ENCODE assay signal across 17 mouse cellular contexts in genomic region chr7:4239038-4239721, GRCm38 (mm10). TPM values are rescaled to one million over a fixed set of nuclear protein-coding genes. Genes with fewer than 3 reads are reported as not detected.
DNase-seq lines count a peak whose midpoint lies in the region; ATAC-seq and TF ChIP-seq lines count a peak whose summit lies in the region.
"Had no signal": no experiment of that assay in that cellular context is flagged by ENCODE, and none has a peak within 500 bp of the region (broad histone marks: within the 10 kb centered on the region; RNA-seq: fewer than 3 reads in every experiment).

No protein-coding gene starts in this region.

- 44% methylated on average over 6 of the region's 6 CpGs for WGBS in liver, embryonic 11.5 days
- 83% methylated on average over 6 of the region's 6 CpGs for WGBS in neural tube, embryonic 15.5 days

- ATAC-seq in liver, embryonic 11.5 days (replicated peaks; ENCODE audit: low FRiP score): peak; percentile 70
- ATAC-seq in megakaryocyte progenitor cell, adult 5-6 weeks (replicated peaks; ENCODE audit: poor library complexity): no peak
- no peak for ATAC-seq in neural tube, embryonic 15.5 days (ENCODE audit: low FRiP score)
- ATAC-seq in megakaryocyte-erythroid progenitor cell, adult 5-6 weeks (replicated peaks; ENCODE audit: low FRiP score, low TSS enrichment, poor library complexity, severe bottlenecking): no peak
- ATAC-seq: forebrain, embryonic 13.5 days; intestine, embryonic 16.5 days had no signal

- no peak overlapping the region for H3K4me3 ChIP-seq in cortical plate, adult 2 months (ENCODE audit: insufficient read depth, low read length)
- no peak overlapping the region for H3K4me3 ChIP-seq in liver, embryonic 11.5 days (ENCODE audit: low read depth, low read length)
- H3K4me3 ChIP-seq in megakaryocyte, embryonic 14.5 days (replicated peaks): peak overlapping the region; percentile 12
- H3K4me3 ChIP-seq in neural tube, embryonic 15.5 days (replicated peaks): no peak overlapping the region
- H3K4me3 ChIP-seq: embryonic facial prominence, embryonic 13.5 days; forebrain, embryonic 13.5 days had no signal

- no peaks in the 10 kb centered on the region for H3K36me3 ChIP-seq in liver, embryonic 11.5 days (ENCODE audit: control insufficient read depth, insufficient read depth, low read length)
- H3K36me3 ChIP-seq in megakaryocyte, embryonic 14.5 days (replicated peaks; ENCODE audit: low read length): no peaks in the 10 kb centered on the region
- H3K36me3 ChIP-seq in neural tube, embryonic 15.5 days: no peaks in the 10 kb centered on the region
- H3K36me3 ChIP-seq: embryonic facial prominence, embryonic 13.5 days had no signal

- no peak overlapping the region for H3K4me2 ChIP-seq in liver, embryonic 11.5 days
- no peak overlapping the region for H3K4me2 ChIP-seq in neural tube, embryonic 15.5 days
- H3K4me2 ChIP-seq: embryonic facial prominence, embryonic 13.5 days; forebrain, embryonic 13.5 days; midbrain, embryonic 11.5 days had no signal

- no peaks in the 10 kb centered on the region for H3K27me3 ChIP-seq in liver, embryonic 11.5 days (replicated peaks; ENCODE audit: control insufficient read depth, insufficient read depth, low read length)
- peaks cover 9% of the 10 kb centered on the region for H3K27me3 ChIP-seq in megakaryocyte, embryonic 14.5 days (replicated peaks)
- H3K27me3 ChIP-seq in neural tube, embryonic 15.5 days (replicated peaks): no peaks in the 10 kb centered on the region
- H3K27me3 ChIP-seq: embryonic facial prominence, embryonic 13.5 days; forebrain, embryonic 13.5 days had no signal

- H3K9ac ChIP-seq in liver, embryonic 11.5 days (ENCODE audit: low read depth, low read length): no peak overlapping the region
- no peak overlapping the region for H3K9ac ChIP-seq in neural tube, embryonic 15.5 days (replicated peaks)
- H3K9ac ChIP-seq: embryonic facial prominence, embryonic 13.5 days; forebrain, embryonic 13.5 days had no signal

- no peak for TF ChIP-seq CTCF in cortical plate, adult 2 months (IDR thresholded peaks at IDR 0.05; ENCODE audit: extremely low read depth, insufficient read depth, low read length)

- H3K9me3 ChIP-seq in liver, embryonic 11.5 days (ENCODE audit: control insufficient read depth, low read length): no peaks in the 10 kb centered on the region
- H3K9me3 ChIP-seq in megakaryocyte, embryonic 14.5 days: no peaks in the 10 kb centered on the region
- no peaks in the 10 kb centered on the region for H3K9me3 ChIP-seq in neural tube, embryonic 15.5 days (replicated peaks)
- H3K9me3 ChIP-seq: embryonic facial prominence, embryonic 13.5 days; forebrain, embryonic 13.5 days had no signal

- no peaks in the 10 kb centered on the region for H3K4me1 ChIP-seq in cortical plate, adult 2 months (ENCODE audit: control insufficient read depth, insufficient read depth, low read length)
- H3K4me1 ChIP-seq in liver, embryonic 11.5 days (replicated peaks; ENCODE audit: control insufficient read depth, insufficient read depth, low read length): no peaks in the 10 kb centered on the region
- peaks cover 26% of the 10 kb centered on the region for H3K4me1 ChIP-seq in megakaryocyte, embryonic 14.5 days
- no peaks in the 10 kb centered on the region for H3K4me1 ChIP-seq in neural tube, embryonic 15.5 days
- H3K4me1 ChIP-seq: embryonic facial prominence, embryonic 13.5 days; forebrain, embryonic 13.5 days had no signal

- peak overlapping the region; percentile 73; the same call in 1 of the 2 replicates for H3K27ac ChIP-seq in cortical plate, adult 2 months (ENCODE audit: insufficient read depth, low read length)
- H3K27ac ChIP-seq in liver, embryonic 11.5 days (ENCODE audit: low read depth, low read length): no peak overlapping the region
- H3K27ac ChIP-seq in neural tube, embryonic 15.5 days (replicated peaks): no peak overlapping the region
- H3K27ac ChIP-seq: embryonic facial prominence, embryonic 13.5 days; forebrain, embryonic 13.5 days had no signal

- peak; percentile 7 for DNase-seq in layer of hippocampus, adult 11-12 months (ENCODE audit: low spot score)
- DNase-seq in layer of hippocampus, postnatal 25 days (ENCODE audit: extremely low spot score in 1 of 2, low spot score in 1 of 2): no peak
- no peak for DNase-seq in liver, embryonic 11.5 days (ENCODE audit: low spot score)
- DNase-seq: cerebellum, postnatal 25 days; gastrocnemius, postnatal 14 days; kidney, postnatal 25 days had no signal

- TF ChIP-seq POLR2A in cortical plate, adult 2 months (IDR thresholded peaks at IDR 0.05; ENCODE audit: extremely low read depth, insufficient read depth, low read length): no peak

RNA-seq across cellular contexts. Expression of gene Lilra5, which starts 1.6 kb away (rescaled TPM):
- not detected for total RNA-seq in layer of hippocampus, postnatal 25 days (2021)
- 0.13 TPM in 2 replicates for polyA plus RNA-seq in cortical plate, adult 2 months (2012; rRNA removed)
- polyA plus RNA-seq in liver, embryonic 11.5 days (2014; fragmentation: Nextera tagmentation; extraction: Ambion mirVana): 0.12 TPM in 1 of 2 replicates, not detected in the other
- polyA plus RNA-seq in megakaryocyte, embryonic 14.5 days (2012; ENCODE audit: insufficient read depth, low replicate concordance): not detected in 2 replicates
- 0.10 TPM in 1 of 2 replicates, not detected in the other for total RNA-seq in megakaryocyte progenitor cell, adult 5-6 weeks (2015)
- total RNA-seq in megakaryocyte progenitor cell, adult 5-6 weeks (2017): 0.34 TPM in 1 of 2 replicates, not detected in the other
- 0.14 TPM in 1 of 2 replicates, not detected in the other for polyA plus RNA-seq in neural tube, embryonic 15.5 days (2015; fragmentation: Nextera tagmentation; extraction: Ambion mirVana)
- not detected in 2 replicates for total RNA-seq in megakaryocyte-erythroid progenitor cell, adult 5-6 weeks (2014; fragmentation: Nextera tagmentation)
- total RNA-seq in megakaryocyte-erythroid progenitor cell, adult 5-6 weeks (2017): not detected in 2 replicates
- total RNA-seq: hematopoietic stem cell, adult 5-6 weeks had no signal
- polyA plus RNA-seq: embryonic facial prominence, embryonic 13.5 days; forebrain, embryonic 13.5 days; limb, embryonic 11.5 days; midbrain, embryonic 11.5 days had no signal
